Mouse (Mus musculus) testis, adult 2 months (tissue): ENCODE data around the gene Sdad1.

Source experiments
- CTCF ChIP-seq: fragments of 200-500 bp; IDR thresholded peaks from 2 replicates; pipeline ENCODE4 v1.5.1; 2012; ENCODE audit warnings: low read depth, mild to moderate bottlenecking, inconsistent platforms, low read length, moderate library complexity; ENCODE audit not compliant: control insufficient read depth, insufficient read depth, insufficient replicate concordance
- POLR2A ChIP-seq: fragments of 200-500 bp; IDR thresholded peaks from 2 replicates; pipeline ENCODE4 v1.6.1; 2012; ENCODE audit warnings: low read depth, mild to moderate bottlenecking, inconsistent platforms, low read length, moderate library complexity; ENCODE audit not compliant: control insufficient read depth

DNA sequence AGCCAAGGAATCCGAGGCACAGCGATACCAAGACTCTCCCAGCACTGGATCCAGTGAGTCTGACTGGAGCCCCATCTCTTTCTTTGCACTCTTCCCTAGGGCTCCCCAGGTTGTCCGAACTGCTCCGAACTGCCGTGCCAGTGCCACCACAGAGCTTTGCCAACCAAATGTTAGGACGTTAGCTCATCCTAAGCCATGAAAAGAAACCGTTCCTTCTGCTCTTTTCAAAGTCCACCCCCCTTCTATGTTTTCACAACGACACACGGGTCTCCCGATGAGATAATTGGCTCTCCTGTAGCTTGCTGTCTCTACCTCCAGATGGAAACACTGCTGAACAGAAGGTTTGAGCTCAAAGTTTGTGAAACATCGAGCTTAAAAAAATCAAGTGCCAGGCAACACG is 69.5 kb downstream of the Sdad1 start:
- TF ChIP-seq CTCF (no peak), POLR2A (no peak)
